Mouse (Mus musculus) forebrain, embryonic 12.5 days (tissue): ENCODE data around the gene Dap3. TPM values are rescaled to one million over a fixed set of nuclear protein-coding genes. Genes with fewer than 3 reads are reported as not detected.
"Not testable (repeated sequence)": the region's sequence is repeated elsewhere in the genome, so short reads cannot be mapped to it uniquely, and the experiment has no call there.

ENCODE experiments used
- ATAC-seq: fragments of 200-750 bp; cut with Nextera tagmentation; 2 replicates; pipeline ENCODE4 v1.8.0; 2017; ENCODE audit warnings: moderate TSS enrichment; ENCODE audit not compliant: low FRiP score
- H3K27ac ChIP-seq: fragments of 300-500 bp; sonication (generic); 2 replicates; pipeline ENCODE4 v1.5.1; 2016; ENCODE audit warnings: mild to moderate bottlenecking
- H3K27me3 ChIP-seq: fragments of 300-500 bp; sonication (generic); 2 replicates; pipeline ENCODE4 v1.6.1; 2016; ENCODE audit warnings: mild to moderate bottlenecking
- H3K36me3 ChIP-seq: fragments of 300-500 bp; sonication (generic); replicated peaks from 2 replicates; pipeline ENCODE4 v1.6.1; 2016; ENCODE audit warnings: mild to moderate bottlenecking
- H3K4me1 ChIP-seq: fragments of 300-500 bp; sonication (generic); 2 replicates; pipeline ENCODE4 v1.6.1; 2016
- H3K4me2 ChIP-seq: fragments of 300-500 bp; sonication (generic); 2 replicates; pipeline ENCODE4 v1.6.1; 2016; ENCODE audit warnings: mild to moderate bottlenecking, moderate library complexity
- H3K4me3 ChIP-seq: fragments of 300-500 bp; sonication (generic); replicated peaks from 2 replicates; pipeline ENCODE4 v1.5.1; 2016; ENCODE audit warnings: mild to moderate bottlenecking
- H3K9ac ChIP-seq: fragments of 300-500 bp; sonication (generic); 2 replicates; pipeline ENCODE4 v1.6.1; 2016; ENCODE audit warnings: mild to moderate bottlenecking
- H3K9me3 ChIP-seq: fragments of 300-500 bp; sonication (generic); 2 replicates; pipeline ENCODE4 v1.6.1; 2016
- WGBS: fragments of 180-500 bp; shearing (Covaris S2); methylation state at CpG from one replicate; pipeline ENCODE4 v1.1.7; 2016; 5-methylcytosine and 5-hydroxymethylcytosine counted together
- polyA plus RNA-seq: library from polyadenylated mRNA; unstranded; fragments of >200 nt; fragmentation: Nextera tagmentation; extraction: Ambion mirVana; gene quantifications from 2 replicates; pipeline ENCODE4 v1.2.1, GENCODE M21; 2016

The Dap3 gene
- polyA plus RNA-seq, 1 experiment from 2014 or later: 135 TPM

GRCm38 (mm10) chr3:88905741-88906140 is 45.2 kb downstream of the Dap3 start:
- H3K4me3 ChIP-seq: no peak overlapping the region
- no peaks in the 10 kb centered on the region for H3K9me3 ChIP-seq
- no peak for ATAC-seq
- no peaks in the 10 kb centered on the region for H3K27me3 ChIP-seq
- H3K4me1 ChIP-seq: no peaks in the 10 kb centered on the region
- H3K27ac ChIP-seq: no peak overlapping the region
- no peak overlapping the region for H3K4me2 ChIP-seq
- H3K9ac ChIP-seq: no peak overlapping the region
- peaks cover 97% of the 10 kb centered on the region for H3K36me3 ChIP-seq
- WGBS: 90% methylated on average over 2 of the region's 2 CpGs

- H3K36me3 ChIP-seq: peaks cover 96% of the 10 kb centered on the region
Observed at GRCm38 (mm10) chr3:88905209-88905608, 45.8 kb downstream of the Dap3 start.

GRCm38 (mm10) chr3:88904803-88905202 is 46.2 kb downstream of the Dap3 start:
- H3K27ac ChIP-seq: no peak overlapping the region
- H3K36me3 ChIP-seq: peaks cover 93% of the 10 kb centered on the region
- no peak for ATAC-seq
- H3K4me1 ChIP-seq: no peaks in the 10 kb centered on the region
- no peaks in the 10 kb centered on the region for H3K9me3 ChIP-seq
- H3K9ac ChIP-seq: no peak overlapping the region
- H3K4me2 ChIP-seq: no peak overlapping the region
- 87% methylated on average over 3 of the region's 3 CpGs for WGBS
- H3K4me3 ChIP-seq: no peak overlapping the region
- H3K27me3 ChIP-seq: no peaks in the 10 kb centered on the region

More at GRCm38 (mm10) chr3:88905209-88905608, 45.8 kb downstream of the Dap3 start:
- no peaks in the 10 kb centered on the region for H3K4me1 ChIP-seq
- H3K27ac ChIP-seq: no peak overlapping the region
- no peak overlapping the region for H3K4me2 ChIP-seq
- ATAC-seq: no peak
- no peak overlapping the region for H3K4me3 ChIP-seq
- WGBS: 90% methylated on average over 6 of the region's 6 CpGs
- H3K9ac ChIP-seq: no peak overlapping the region
- H3K9me3 ChIP-seq: no peaks in the 10 kb centered on the region
- H3K27me3 ChIP-seq: no peaks in the 10 kb centered on the region

GRCm38 (mm10) chr3:88893011-88893410 is 58.0 kb downstream of the Dap3 start:
- ATAC-seq, H3K27me3 ChIP-seq, H3K9me3 ChIP-seq, H3K27ac ChIP-seq, H3K4me2 ChIP-seq, H3K9ac ChIP-seq, H3K4me1 ChIP-seq, H3K4me3 ChIP-seq: not testable (repeated sequence)
- WGBS: 93% methylated on average over 7 of the region's 7 CpGs
- peaks cover 31% of the 10 kb centered on the region for H3K36me3 ChIP-seq

GRCm38 (mm10) chr3:88882536-88882935 is 68.4 kb downstream of the Dap3 start:
- H3K9me3 ChIP-seq, H3K4me3 ChIP-seq, H3K4me1 ChIP-seq, H3K9ac ChIP-seq, H3K27ac ChIP-seq, H3K27me3 ChIP-seq, H3K4me2 ChIP-seq, ATAC-seq: not testable (repeated sequence)
- H3K36me3 ChIP-seq: peaks cover 12% of the 10 kb centered on the region; the same call in 1 of the 2 replicates
- WGBS: 96% methylated on average over 4 of the region's 4 CpGs

Other genes with a start within 250 kb of the Dap3 start
- gene Rit1, start 234.3 kb downstream of the Dap3 start, polyA plus RNA-seq: 38.2 and 40.9 TPM in 2 replicates
- gene Syt11, start 176.0 kb downstream of the Dap3 start, polyA plus RNA-seq: 200 and 213 TPM in 2 replicates
- gene Gon4l, start 116.0 kb downstream of the Dap3 start, polyA plus RNA-seq: 20.8 and 21.4 TPM in 2 replicates
- gene Msto1, start 37.2 kb downstream of the Dap3 start, polyA plus RNA-seq: 43.9 and 44.7 TPM in 2 replicates
- 22.1 and 23.6 TPM in 2 replicates for gene Ash1l, start 559 bp downstream of the Dap3 start, polyA plus RNA-seq
- gene Rusc1, start 142.1 kb upstream of the Dap3 start, polyA plus RNA-seq: 36.0 and 40.0 TPM in 2 replicates
- gene Gm43738, start 149.9 kb upstream of the Dap3 start, polyA plus RNA-seq: 0.12 TPM in 1 of 2 replicates, not detected in the other
- gene Fdps, start 150.8 kb upstream of the Dap3 start, polyA plus RNA-seq: 292 and 322 TPM in 2 replicates
- gene Pklr, start 185.0 kb upstream of the Dap3 start, polyA plus RNA-seq: 0.09 and 0.22 TPM in 2 replicates
- gene Hcn3, start 209.0 kb upstream of the Dap3 start, polyA plus RNA-seq: 11.2 and 15.1 TPM in 2 replicates
- gene Clk2, start 213.6 kb upstream of the Dap3 start, polyA plus RNA-seq: 41.1 and 42.5 TPM in 2 replicates
- gene Scamp3, start 226.3 kb upstream of the Dap3 start, polyA plus RNA-seq: 89.7 and 94.4 TPM in 2 replicates
- gene Fam189b, start 232.0 kb upstream of the Dap3 start, polyA plus RNA-seq: 25.6 and 26.3 TPM in 2 replicates